Mouse (Mus musculus) ES-CJ7 (cell line): ENCODE results near the gene Kctd2.
"Not testable (repeated sequence)": the region's sequence is repeated elsewhere in the genome, so short reads cannot be mapped to it uniquely, and the experiment has no call there.

Experiments used
- DNase-seq: peaks from one replicate; pipeline ENCODE4 v3.0.0; 2011; ENCODE audit warnings: low read depth, low spot score

Kctd2 gene

GRCm38 (mm10) chr11:115473626-115474275 is 53.8 kb downstream of the Kctd2 start:
- DNase-seq: peak; percentile 97

DNA sequence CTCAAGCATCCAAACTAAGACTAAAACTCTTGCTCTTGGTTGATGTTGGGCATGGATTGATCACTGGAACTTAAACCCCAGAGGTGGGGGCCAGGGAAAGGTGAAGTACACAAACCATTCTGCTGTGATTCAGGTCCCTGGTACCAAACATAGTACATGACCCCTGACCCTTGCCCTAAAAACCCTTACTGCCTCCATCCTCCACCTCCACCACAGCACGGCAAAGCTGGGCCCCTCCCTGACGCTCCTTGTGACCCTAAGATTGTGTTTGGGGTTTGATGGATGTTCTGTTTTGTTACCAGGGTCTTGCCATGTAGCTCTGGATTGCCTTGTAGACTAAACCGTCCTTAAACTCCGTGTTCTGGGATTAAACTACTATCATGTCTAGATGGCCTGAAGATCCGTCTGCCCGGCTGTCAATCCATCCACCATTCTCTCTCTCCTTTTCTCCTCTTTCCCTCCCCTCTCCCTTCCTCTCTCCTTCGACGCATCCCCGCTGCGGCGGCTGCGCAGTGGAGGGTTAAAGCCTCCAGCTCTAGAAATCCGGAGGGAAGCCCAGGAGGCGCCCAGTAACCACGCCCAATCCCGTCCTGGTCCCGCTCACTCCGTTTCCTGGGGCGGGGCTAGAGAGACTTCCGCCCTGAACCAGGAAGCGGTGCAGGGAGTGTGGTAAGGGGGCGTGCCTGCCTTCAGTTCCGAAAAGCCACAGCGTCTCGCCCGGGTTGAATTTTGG is 55.3 kb downstream of the Kctd2 start, which contains the start of gene Armc7:
Gene Armc7 (plus strand): TSS at position 643 of the 733 bp plus-strand sequence.
- DNase-seq: peak; percentile 97

GRCm38 (mm10) chr11:115475758-115476237 is 55.9 kb downstream of the Kctd2 start:
- no peak for DNase-seq

- not testable (repeated sequence) for DNase-seq
Measured at GRCm38 (mm10) chr11:115476630-115477029, 56.7 kb downstream of the Kctd2 start.

DNA sequence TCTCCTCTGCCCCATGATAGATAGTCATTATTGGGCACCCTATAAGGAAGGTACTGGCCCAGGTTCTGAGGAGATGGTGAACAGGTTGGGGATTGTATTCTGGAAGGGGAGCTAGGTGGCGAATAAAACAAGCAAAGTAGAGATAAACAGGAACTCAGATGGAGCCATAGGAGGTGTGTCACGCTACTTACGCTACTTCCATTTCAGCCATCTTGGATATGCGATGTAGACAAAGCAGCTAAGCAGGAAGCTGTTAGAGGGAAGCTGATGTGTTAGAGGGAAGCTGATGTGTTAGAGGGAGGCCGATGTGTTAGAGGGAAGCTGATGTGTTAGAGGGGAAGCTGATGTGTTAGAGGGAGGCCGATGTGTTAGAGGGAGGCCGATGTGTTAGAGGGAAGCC is 57.5 kb downstream of the Kctd2 start:
- not testable (repeated sequence) for DNase-seq

DNA sequence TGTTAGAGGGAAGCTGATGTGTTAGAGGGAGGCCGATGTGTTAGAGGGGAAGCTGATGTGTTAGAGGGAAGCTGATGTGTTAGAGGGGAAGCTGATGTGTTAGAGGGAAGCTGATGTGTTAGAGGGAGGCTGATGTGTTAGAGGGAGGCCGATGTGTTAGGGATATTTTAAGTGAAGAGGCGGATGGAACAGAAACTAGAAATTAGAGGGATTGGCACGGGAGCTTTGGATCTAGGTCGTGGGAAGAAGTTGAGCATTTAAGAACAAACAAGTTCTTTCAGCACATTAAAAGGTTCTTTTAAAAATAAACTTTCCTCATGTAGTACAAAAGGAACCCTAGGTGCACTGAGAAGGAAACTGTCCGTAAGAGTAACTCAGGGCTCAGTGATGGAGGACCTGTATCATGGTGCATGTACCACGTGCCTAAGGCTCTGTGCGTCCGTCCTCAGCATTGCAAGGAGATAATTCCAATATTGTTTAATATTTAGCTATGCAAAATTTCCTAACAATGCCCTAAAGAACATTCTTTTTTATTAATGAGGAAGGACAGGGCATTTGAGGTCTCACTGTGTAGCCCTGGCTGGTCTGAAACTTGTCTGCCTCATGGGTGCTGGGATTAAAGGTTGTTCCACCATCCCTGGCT is 58.5 kb downstream of the Kctd2 start:
- no peak for DNase-seq
